Mouse (Mus musculus) frontal cortex, adult 2 months (tissue): ENCODE data around the gene Rusc1. TPM values are rescaled to one million over a fixed set of nuclear protein-coding genes. Genes with fewer than 3 reads are reported as not detected.

Experiments used
- DNase-seq, 2 experiments: peaks; one replicate each; pipeline ENCODE4 v3.0.0; 2022; ENCODE audit warnings: low spot score in 1 of 2; ENCODE audit errors: extremely low spot score in 1 of 2
- polyA plus RNA-seq: library from polyadenylated mRNA; depleted of rRNA; stranded (reverse); fragments of >200 nt; gene quantifications from 2 replicates; pipeline ENCODE4 v1.2.3, GENCODE M21; 2012; rRNA removed

Gene Rusc1
- 153 and 157 TPM in 2 replicates for polyA plus RNA-seq

- peak; percentile 91 to 96 for DNase-seq
Observed at GRCm38 (mm10) chr3:89093175-89093574, at the start of gene Rusc1. Gene Rusc1, minus strand, starts transcription at chr3:89093311.

- no peak for DNase-seq
Observed at GRCm38 (mm10) chr3:89136365-89136764, 43.3 kb upstream of the Rusc1 start.

GRCm38 (mm10) chr3:89135958-89136357, 42.8 kb upstream of the Rusc1 start, which contains the start of gene Pklr:
Gene Pklr, plus strand, starts transcription at chr3:89136142.
- DNase-seq, result no peak

- no peak for DNase-seq
Observed at GRCm38 (mm10) chr3:89133752-89134151, 40.6 kb upstream of the Rusc1 start.

GRCm38 (mm10) chr3:89133063-89133450, 39.9 kb upstream of the Rusc1 start:
- DNase-seq, result no peak

GRCm38 (mm10) chr3:89132285-89133062, 39.4 kb upstream of the Rusc1 start:
- DNase-seq, result peak in 1 of 2 experiments; percentile 53

- peak; percentile 74 to 76 for DNase-seq
Observed at GRCm38 (mm10) chr3:89131816-89132215, 38.7 kb upstream of the Rusc1 start.

GRCm38 (mm10) chr3:89129908-89130307, 36.8 kb upstream of the Rusc1 start:
- no peak for DNase-seq

GRCm38 (mm10) chr3:89125981-89126380, 32.9 kb upstream of the Rusc1 start:
- no peak for DNase-seq

- DNase-seq, result no peak
Observed at GRCm38 (mm10) chr3:89124241-89124640, 31.1 kb upstream of the Rusc1 start.

- no peak for DNase-seq
Observed at GRCm38 (mm10) chr3:89123313-89123712, 30.2 kb upstream of the Rusc1 start.

GRCm38 (mm10) chr3:89115522-89115921, 22.4 kb upstream of the Rusc1 start:
- peak in 1 of 2 experiments; percentile 69 for DNase-seq

- no peak for DNase-seq
Observed at GRCm38 (mm10) chr3:89113058-89113457, 19.9 kb upstream of the Rusc1 start.

GRCm38 (mm10) chr3:89108146-89108545, 15.0 kb upstream of the Rusc1 start:
- no peak for DNase-seq

GRCm38 (mm10) chr3:89107545-89107944, 14.4 kb upstream of the Rusc1 start:
- no peak for DNase-seq

- DNase-seq, result no peak
Observed at GRCm38 (mm10) chr3:89106881-89107280, 13.8 kb upstream of the Rusc1 start.

- DNase-seq, result no peak
Observed at GRCm38 (mm10) chr3:89103291-89103595, 10.1 kb upstream of the Rusc1 start.

- DNase-seq, result no peak
Observed at GRCm38 (mm10) chr3:89102495-89103290, 9.6 kb upstream of the Rusc1 start.

- DNase-seq, result peak; percentile 98 to 99
Observed at GRCm38 (mm10) chr3:89101812-89102494, 8.8 kb upstream of the Rusc1 start, which contains the start of gene Fdps. Gene Fdps, minus strand, starts transcription at chr3:89101959.

- peak in 1 of 2 experiments; percentile 65 for DNase-seq
Observed at GRCm38 (mm10) chr3:89101459-89101811, 8.3 kb upstream of the Rusc1 start.

- no peak for DNase-seq
Observed at GRCm38 (mm10) chr3:89100811-89101210, 7.7 kb upstream of the Rusc1 start, which contains the start of gene Gm43738. Gene Gm43738, minus strand, starts transcription at chr3:89101099.
